Mouse (Mus musculus): ENCODE measurements around the gene Ifrd2. TPM values are rescaled to one million over a fixed set of nuclear protein-coding genes. Genes with fewer than 3 reads are reported as not detected.

Gene Ifrd2
- polyA plus RNA-seq, 1 experiment: 32.7 TPM

- DNase-seq (ENCODE audit: low read depth): no peak
Measured at GRCm38 (mm10) chr9:107637070-107637469, 49.6 kb downstream of the Ifrd2 start.

- no peak for DNase-seq (ENCODE audit: low read depth)
Measured at GRCm38 (mm10) chr9:107640257-107640772, 52.9 kb downstream of the Ifrd2 start.

- no peak for DNase-seq (ENCODE audit: low read depth)
Measured at GRCm38 (mm10) chr9:107641666-107642065, 54.2 kb downstream of the Ifrd2 start.

Other genes with a start within 250 kb of the Ifrd2 start
- 23.0 and 28.6 TPM in 2 replicates for gene Hemk1, start 249.3 kb upstream of the Ifrd2 start, polyA plus RNA-seq (2012; rRNA removed)
- gene 6430571L13Rik, start 247.0 kb upstream of the Ifrd2 start, polyA plus RNA-seq (2012; rRNA removed): 0.61 and 0.66 TPM in 2 replicates
- gene Cacna2d2, start 188.0 kb upstream of the Ifrd2 start, polyA plus RNA-seq (2012; rRNA removed): 2.2 TPM in 2 replicates
- gene Tmem115, start 53.7 kb upstream of the Ifrd2 start, polyA plus RNA-seq (2012; rRNA removed): 54.1 and 56.0 TPM in 2 replicates
- gene Cyb561d2, start 45.4 kb upstream of the Ifrd2 start, polyA plus RNA-seq (2012; rRNA removed): 58.2 and 65.4 TPM in 2 replicates
- gene Nprl2, start 45.4 kb upstream of the Ifrd2 start, polyA plus RNA-seq (2012; rRNA removed): 29.7 and 35.0 TPM in 2 replicates
- 7.9 and 8.4 TPM in 2 replicates for gene Zmynd10, start 40.3 kb upstream of the Ifrd2 start, polyA plus RNA-seq (2012; rRNA removed)
- 30.9 and 36.8 TPM in 2 replicates for gene Rassf1, start 36.1 kb upstream of the Ifrd2 start, polyA plus RNA-seq (2012; rRNA removed)
- gene Tusc2, start 24.4 kb upstream of the Ifrd2 start, polyA plus RNA-seq (2012; rRNA removed): 54.3 and 59.6 TPM in 2 replicates
- 68.6 and 82.6 TPM in 2 replicates for gene Hyal2, start 19.7 kb upstream of the Ifrd2 start, polyA plus RNA-seq (2012; rRNA removed)
- gene Hyal1, start 10.7 kb upstream of the Ifrd2 start, polyA plus RNA-seq (2012; rRNA removed): 17.0 and 17.8 TPM in 2 replicates
- gene Naa80, start 8.8 kb upstream of the Ifrd2 start, polyA plus RNA-seq (2012; rRNA removed): 52.7 and 58.7 TPM in 2 replicates
- gene Hyal3, start 6.8 kb upstream of the Ifrd2 start, polyA plus RNA-seq (2012; rRNA removed): 2.4 and 2.6 TPM in 2 replicates
- 37.2 and 52.8 TPM in 2 replicates for gene Sema3b, start 21.6 kb downstream of the Ifrd2 start, polyA plus RNA-seq (2012; rRNA removed)
- gene Gnai2, start 47.7 kb downstream of the Ifrd2 start, polyA plus RNA-seq (2012; rRNA removed): 685 and 710 TPM in 2 replicates
- 10.5 and 12.5 TPM in 2 replicates for gene Slc38a3, start 81.9 kb downstream of the Ifrd2 start, polyA plus RNA-seq (2012; rRNA removed)
- 0.24 TPM in 1 of 2 replicates, not detected in the other for gene Gnat1, start 92.1 kb downstream of the Ifrd2 start, polyA plus RNA-seq (2012; rRNA removed)
- gene Sema3f, start 122.8 kb downstream of the Ifrd2 start, polyA plus RNA-seq (2012; rRNA removed): 59.8 and 64.0 TPM in 2 replicates
- 59.3 and 73.5 TPM in 2 replicates for gene Rbm5, start 183.4 kb downstream of the Ifrd2 start, polyA plus RNA-seq (2012; rRNA removed)